Mouse (Mus musculus) lung, postnatal 0 days (tissue): ENCODE results near the gene Abcc2.

Experiments used
- CTCF ChIP-seq: IDR thresholded peaks from 2 replicates; pipeline ENCODE4 v1.5.1; 2016; ENCODE audit warnings: antibody characterized with exemption, mild to moderate bottlenecking
- EP300 ChIP-seq: IDR thresholded peaks from 2 replicates; pipeline ENCODE4 v1.6.1; 2016; ENCODE audit warnings: antibody characterized with exemption, mild to moderate bottlenecking, control low read depth

- TF ChIP-seq CTCF (no peak), EP300 (no peak)
These were observed 27.1 kb upstream of the Abcc2 start for GRCm38 (mm10) chr19:43754872-43755271.
